Mouse (Mus musculus): ENCODE data around the gene Kiz. TPM values are rescaled to one million over a fixed set of nuclear protein-coding genes. Genes with fewer than 3 reads are reported as not detected.

Gene Kiz
- total RNA-seq (2014; fragmentation: Nextera tagmentation) (23.7 and 27.4 TPM in 2 replicates), total RNA-seq (2017) (14.7 and 30.1 TPM in 2 replicates)

DNA sequence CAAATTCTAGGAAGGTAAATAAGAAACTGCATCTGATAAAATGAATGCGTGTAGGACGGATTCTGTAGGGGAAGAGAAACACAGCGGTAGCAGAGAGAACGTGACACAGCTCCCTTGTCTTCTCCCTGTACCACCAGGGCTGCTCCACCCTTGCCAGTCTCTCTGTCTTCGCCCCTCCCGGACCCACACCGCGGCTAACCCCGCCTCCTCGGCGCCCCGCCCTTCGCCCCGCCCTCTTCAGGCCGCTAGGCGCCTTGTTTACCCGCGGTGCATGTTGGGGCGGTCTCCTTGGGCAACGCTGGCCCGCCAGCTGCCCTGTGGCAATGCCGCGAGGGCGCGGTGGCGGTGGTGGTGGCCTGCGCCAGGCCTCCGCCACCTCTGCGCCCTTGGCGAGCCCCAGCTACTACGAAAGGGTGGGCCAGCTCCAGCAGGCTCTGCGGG is at the start of gene Kiz:
Gene Kiz (plus strand): TSS at position 266 of the 441 bp plus-strand sequence.
- ATAC-seq (replicated peaks; ENCODE audit: low FRiP score, low TSS enrichment, poor library complexity, severe bottlenecking), result peak; percentile 98

- ATAC-seq (replicated peaks; ENCODE audit: low FRiP score, low TSS enrichment, poor library complexity, severe bottlenecking), result no peak
These were observed 45.9 kb upstream of the Kiz start for GRCm38 (mm10) chr2:146809706-146810256.

DNA sequence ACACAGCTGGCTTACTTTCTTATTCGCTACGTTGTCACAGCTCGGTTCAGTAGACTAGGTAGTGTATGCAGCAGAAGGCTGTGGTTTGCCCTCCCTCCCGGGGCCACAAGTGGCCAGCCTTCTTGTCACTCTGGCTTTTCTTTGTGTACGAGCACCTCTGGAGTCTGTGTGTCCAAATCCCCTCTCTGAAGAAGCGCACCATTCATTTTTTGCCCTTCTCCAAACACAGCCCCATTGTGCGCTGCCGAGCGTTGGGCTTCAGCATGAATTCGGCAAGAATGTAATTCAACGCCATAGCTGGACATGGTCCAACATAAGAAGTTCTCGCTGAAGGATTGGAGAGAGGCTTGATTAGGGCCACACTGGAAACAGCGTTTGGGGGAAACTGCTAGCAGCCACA is 45.0 kb upstream of the Kiz start:
- ATAC-seq (replicated peaks; ENCODE audit: low FRiP score, low TSS enrichment, poor library complexity, severe bottlenecking), result no peak

GRCm38 (mm10) chr2:146814978-146815377 is 40.7 kb upstream of the Kiz start:
- no peak for ATAC-seq (replicated peaks; ENCODE audit: low FRiP score, low TSS enrichment, poor library complexity, severe bottlenecking)

- ATAC-seq (replicated peaks; ENCODE audit: low FRiP score, low TSS enrichment, poor library complexity, severe bottlenecking), result no peak
These were observed 36.6 kb upstream of the Kiz start for GRCm38 (mm10) chr2:146819065-146819464.

GRCm38 (mm10) chr2:146823483-146823951 is 32.1 kb upstream of the Kiz start:
- no peak for ATAC-seq (replicated peaks; ENCODE audit: low FRiP score, low TSS enrichment, poor library complexity, severe bottlenecking)

DNA sequence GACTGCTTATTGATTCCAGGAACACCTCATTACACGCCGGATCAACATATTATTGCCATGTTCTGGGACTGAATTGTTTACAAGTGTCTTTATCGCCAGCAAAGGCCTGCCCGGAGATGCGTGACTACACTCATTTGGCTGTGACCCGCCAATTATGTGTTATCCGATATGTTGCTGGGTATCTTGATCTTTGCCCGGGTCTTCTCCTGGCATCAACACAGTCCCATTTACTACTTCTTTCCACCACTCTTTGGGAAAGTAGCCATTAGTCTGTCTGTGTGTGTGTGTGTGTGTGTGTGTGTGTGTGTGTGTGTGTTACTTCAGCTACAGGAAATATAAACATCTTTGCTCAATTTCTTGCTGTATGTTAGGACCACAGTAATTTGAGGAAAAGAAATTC is 31.6 kb upstream of the Kiz start:
- ATAC-seq (replicated peaks; ENCODE audit: low FRiP score, low TSS enrichment, poor library complexity, severe bottlenecking), result no peak

DNA sequence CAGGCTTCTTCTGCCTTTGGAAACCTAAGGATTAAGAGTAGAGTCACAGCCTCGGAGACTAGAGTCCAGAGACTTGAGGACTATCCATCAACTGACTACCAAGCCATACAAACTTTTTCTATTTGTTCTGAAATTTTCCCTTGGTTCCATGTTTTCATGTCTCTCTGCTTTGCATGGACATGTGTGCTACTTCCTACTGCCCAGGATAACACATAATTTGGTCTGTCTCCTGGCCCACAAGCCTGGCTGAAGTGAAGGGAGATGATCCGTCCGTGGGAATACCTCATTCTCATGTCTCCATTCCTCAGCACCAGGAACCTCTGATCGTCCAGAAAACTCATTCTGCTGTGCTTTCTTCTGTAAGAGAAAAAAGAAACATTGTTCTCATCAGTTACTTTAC is 27.7 kb upstream of the Kiz start:
- no peak for ATAC-seq (replicated peaks; ENCODE audit: low FRiP score, low TSS enrichment, poor library complexity, severe bottlenecking)

GRCm38 (mm10) chr2:146833222-146834063 is 22.2 kb upstream of the Kiz start:
- ATAC-seq (replicated peaks; ENCODE audit: low FRiP score, low TSS enrichment, poor library complexity, severe bottlenecking), result no peak

DNA sequence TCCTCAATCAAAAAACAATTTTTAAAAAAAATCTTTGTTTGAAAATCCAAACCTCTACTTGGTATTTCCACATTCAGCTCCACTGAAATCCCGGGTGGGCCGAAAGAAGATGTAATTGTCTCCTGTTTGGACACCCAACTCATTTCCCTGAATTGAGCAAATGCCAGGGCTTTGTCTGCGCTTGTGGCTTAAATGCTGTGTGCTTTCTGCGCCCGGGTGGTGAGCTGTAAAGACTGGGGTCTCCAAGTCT is 21.7 kb upstream of the Kiz start:
- no peak for ATAC-seq (replicated peaks; ENCODE audit: low FRiP score, low TSS enrichment, poor library complexity, severe bottlenecking)

DNA sequence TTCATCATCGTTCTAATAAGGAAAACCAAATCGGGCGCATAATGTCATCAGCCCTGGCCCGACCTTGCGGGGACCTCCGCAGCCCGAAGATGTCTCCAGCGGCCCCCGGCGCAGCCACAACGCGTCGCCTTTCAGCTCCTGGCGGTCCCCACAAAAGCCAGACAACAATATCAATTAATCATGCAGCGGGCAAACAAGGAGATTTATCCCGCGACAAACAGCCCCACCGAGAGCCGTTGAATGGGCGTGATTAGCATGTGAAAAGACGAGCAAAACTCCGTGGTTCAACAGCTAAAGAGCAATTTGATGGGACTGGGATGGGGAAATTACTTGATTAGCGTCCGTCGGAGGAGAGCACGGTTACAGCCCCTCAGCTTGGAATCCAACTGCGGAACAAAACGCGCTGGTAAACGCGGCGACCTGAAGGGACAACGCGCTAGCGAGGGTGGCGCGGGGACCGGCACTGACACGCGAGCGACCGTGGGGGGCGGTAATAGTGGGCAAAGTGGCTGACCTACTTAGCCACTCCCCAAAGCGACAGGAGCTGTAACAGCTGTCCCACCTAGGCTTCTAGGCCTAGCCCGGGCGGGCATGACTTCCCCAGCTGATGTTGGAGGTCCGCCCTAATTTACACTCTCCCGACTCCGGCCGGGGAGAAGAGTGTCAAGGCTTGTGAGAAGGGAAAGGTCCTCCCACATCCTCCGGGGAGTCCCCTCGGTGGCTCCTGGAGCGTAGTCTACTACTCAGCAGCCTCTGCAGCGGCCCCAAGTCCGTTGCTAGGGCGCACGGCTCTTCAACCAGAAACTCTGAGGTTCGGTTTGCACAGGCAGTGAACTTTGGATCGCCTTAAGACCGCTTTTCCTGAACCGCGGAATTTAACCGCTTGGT is 21.1 kb upstream of the Kiz start:
- 0 out of 2 replicates have a peak, but pooled peaks have one; percentile 25 for ATAC-seq (replicated peaks; ENCODE audit: low FRiP score, low TSS enrichment, poor library complexity, severe bottlenecking)

- ATAC-seq (replicated peaks; ENCODE audit: low FRiP score, low TSS enrichment, poor library complexity, severe bottlenecking), result no peak
These were observed 20.2 kb upstream of the Kiz start for GRCm38 (mm10) chr2:146835241-146835990.

GRCm38 (mm10) chr2:146836246-146836645 is 19.4 kb upstream of the Kiz start:
- no peak for ATAC-seq (replicated peaks; ENCODE audit: low FRiP score, low TSS enrichment, poor library complexity, severe bottlenecking)

DNA sequence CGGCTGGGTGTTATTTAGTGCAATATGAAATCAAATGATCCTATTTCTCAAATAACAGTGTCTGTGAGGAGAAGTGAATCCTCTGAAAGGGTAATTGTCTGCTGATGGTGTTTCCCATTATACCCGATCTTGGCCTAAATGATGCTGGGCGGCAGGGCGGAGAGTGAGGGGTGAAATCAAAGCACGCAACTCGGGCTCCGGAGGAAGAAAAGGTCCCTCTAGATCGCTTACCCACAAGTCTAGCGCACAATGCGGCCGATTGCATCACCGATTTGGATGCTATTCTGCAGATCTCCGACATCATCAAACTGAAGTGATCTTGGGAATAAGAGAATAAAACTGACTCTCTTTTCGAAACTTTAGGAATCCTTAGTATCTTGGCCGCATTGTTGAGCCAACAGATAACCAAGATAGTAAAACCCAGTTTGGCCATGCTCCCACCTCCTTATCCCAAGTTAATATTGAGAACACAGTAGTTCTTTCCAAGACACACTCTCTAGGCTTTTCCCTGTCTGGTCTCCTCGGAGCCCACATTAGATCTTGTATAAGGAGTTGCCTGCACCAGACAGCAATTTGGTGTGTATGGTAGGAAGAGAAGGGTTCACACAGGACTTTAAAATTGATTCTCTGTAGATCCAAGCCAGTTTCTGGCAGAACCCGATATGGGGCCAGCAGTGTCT is 18.7 kb upstream of the Kiz start:
- no peak for ATAC-seq (replicated peaks; ENCODE audit: low FRiP score, low TSS enrichment, poor library complexity, severe bottlenecking)

DNA sequence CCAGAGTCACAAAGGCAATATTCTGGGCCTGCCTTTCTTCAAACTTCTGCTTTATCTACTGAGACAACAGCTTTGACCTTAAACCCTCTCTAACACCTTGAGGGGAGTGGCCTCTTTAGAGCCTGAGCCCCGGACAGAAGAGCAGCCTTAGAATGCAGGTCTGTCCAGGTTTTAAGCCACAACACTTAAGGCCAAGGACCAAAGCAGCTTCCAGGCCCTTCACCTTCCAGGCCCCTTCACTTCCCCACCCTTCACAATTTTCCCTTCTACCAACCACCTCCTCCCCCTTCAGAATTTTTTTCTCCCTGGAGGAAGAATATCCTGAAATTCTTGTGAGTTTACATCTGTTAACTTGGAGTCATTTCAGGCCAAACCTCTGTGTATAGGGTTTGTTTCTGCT is 18.0 kb upstream of the Kiz start:
- ATAC-seq (replicated peaks; ENCODE audit: low FRiP score, low TSS enrichment, poor library complexity, severe bottlenecking), result no peak

DNA sequence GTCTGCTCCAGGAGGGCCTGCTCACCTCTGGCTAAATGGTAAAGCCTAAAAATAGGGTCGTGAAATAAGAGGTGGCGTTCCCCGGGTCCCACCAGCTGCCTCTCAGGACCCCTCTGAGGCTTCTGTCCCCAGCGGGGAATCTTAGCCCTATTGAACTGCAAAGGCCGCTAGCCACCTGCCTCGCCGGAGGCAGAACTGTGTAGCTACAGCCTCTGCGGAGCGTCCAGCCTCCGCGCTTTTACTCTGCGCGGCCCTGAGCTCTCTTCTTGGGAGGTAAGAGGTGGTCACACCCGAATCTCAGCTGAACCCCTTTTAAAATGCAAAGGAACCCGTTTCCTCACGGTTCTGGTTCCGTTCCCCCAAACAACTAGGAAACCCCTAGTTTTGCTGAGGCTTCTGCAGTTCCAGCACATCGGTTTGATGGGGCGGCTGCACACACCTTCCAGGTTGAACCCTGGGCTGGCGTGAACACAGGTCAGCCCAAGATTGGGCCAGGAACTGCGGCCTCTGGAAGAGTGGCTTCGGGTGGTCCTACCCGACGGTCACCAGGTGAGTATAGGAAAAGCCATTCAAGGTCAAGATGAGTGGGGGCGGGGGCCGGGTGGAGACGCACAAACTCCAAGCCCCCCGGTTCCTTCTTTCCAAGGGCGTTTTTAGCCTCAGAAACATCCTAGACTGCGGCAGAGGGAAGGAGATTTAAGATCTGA is 16.9 kb upstream of the Kiz start:
- ATAC-seq (replicated peaks; ENCODE audit: low FRiP score, low TSS enrichment, poor library complexity, severe bottlenecking), result no peak

DNA sequence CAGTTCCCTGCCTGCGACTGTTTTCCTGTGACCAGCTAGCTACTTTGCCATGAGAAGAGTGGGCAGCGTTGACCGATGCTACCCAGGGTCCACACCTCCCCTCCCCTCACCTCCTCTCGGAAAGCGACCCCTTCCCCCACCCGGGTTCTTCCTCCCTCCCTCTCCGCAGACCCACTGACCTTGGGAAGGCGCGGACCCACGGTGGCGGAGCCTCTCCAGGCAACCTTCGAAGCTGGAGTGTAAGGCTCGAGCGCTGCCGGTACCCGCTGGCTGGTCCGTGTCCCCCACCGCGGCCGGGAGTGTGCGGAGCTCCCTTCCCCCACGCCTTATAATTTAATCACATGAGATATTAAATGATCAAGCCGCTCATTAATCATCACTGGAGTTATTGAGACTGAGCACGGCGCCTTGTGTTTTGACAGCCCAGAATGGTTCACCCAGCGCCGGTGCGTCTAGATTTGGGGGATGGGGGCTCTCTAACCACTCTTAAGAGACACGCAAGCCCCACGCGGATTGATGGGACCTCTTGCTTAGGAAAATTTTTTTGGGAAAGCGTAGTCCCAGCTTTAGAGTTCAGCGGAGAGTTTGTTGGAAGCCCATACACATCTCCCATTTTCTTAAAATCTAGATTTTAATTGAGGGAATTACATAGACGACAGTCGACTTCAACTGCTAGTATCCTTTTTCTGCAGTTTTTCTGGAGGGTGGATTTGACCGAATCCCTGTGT is 16.2 kb upstream of the Kiz start:
- no peak for ATAC-seq (replicated peaks; ENCODE audit: low FRiP score, low TSS enrichment, poor library complexity, severe bottlenecking)

DNA sequence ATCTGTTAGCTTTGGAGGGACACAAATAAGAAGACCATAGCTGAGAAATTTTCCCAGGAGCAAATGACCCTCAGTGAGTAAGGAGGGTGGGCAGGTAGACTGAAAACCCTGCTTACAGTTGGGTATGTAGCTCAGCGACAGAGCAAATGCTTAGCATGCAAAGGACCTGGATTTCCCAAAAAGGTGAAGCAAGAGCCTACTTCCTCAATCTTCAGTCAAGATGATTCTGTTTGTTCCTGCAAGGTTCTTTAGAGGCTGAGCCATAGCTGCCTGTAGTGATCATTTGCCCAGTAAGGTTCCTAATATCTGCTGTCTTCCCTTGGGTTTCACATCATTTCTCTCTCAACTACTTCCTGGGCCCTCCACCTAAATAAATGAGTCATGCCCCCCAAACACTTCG is 7.8 kb upstream of the Kiz start:
- no peak for ATAC-seq (replicated peaks; ENCODE audit: low FRiP score, low TSS enrichment, poor library complexity, severe bottlenecking)

Measured in megakaryocyte-erythroid progenitor cell, adult 5-6 weeks (primary cell).